Mouse (Mus musculus) 3134 (cell line): ENCODE results near the gene Morn4.

Experiments used
- DNase-seq: peaks from one replicate; pipeline ENCODE4 v3.0.0-alpha.2; 2011; ENCODE audit warnings: low spot score; ENCODE audit not compliant: insufficient read length; ENCODE audit errors: extremely low read depth

The Morn4 gene

DNA sequence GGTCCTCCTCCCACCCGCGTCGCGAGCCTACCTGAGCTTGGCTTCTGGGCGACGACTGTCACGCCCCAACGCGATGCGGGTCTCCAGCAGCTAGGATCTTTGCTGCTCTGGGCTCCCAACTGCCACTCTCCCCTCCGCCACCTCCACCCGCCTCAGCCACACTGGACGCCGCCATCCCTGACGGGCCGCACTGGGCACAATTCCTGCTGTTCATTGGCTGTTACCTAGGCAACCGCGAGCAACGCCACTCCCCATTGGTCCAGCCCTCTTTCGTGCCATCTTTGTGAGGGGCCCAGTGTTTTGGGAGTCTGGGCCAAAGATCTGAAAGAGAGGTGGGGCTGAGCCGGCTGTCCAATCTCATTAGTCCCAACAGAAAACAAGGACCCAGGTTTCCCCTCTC, at the start of gene Morn4:
Morn4 (minus strand) TSS at position 192 of the 400 bp plus-strand sequence.
- DNase-seq, result peak; percentile 73

- no peak for DNase-seq
Measured at GRCm38 (mm10) chr19:42135070-42135469, 48.9 kb upstream of the Morn4 start.

DNA sequence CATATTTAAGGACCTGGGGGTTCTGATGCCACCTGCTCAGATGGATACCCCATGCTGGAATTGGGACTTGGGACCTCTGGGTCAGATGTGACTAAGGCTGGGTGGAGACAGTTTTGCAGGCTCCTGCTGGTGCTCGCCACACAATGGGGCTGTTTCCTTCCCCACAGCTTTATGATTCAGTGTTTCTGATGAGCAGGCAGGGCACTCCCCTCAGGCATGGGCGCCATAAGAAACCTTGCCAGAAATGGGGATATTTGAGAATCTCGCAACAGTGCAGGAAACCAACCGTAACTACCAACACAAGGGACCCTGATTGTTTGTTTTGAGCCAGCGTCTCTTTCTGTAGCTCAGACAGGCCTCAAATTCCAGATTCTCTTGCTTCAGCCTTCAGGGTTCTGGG, 44.9 kb upstream of the Morn4 start:
- peak; percentile 74 for DNase-seq

DNA sequence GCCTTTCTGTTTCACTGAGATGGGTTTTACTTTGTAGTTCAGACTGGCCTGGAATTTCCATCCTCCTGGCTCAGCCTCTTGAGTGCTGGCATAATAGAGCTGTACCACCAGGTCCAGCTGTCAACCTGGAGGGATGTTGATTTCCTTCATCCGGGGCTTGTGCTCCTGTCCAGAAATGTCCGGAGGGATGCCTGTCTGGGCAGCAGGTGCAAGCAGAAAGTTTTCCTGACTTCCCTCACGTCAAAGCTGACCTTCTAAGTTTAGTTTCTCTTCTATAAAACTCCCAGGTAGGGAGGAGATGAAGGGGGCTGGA, 44.1 kb upstream of the Morn4 start:
- no peak for DNase-seq

GRCm38 (mm10) chr19:42129509-42130293, 43.5 kb upstream of the Morn4 start:
- DNase-seq, result no peak

DNA sequence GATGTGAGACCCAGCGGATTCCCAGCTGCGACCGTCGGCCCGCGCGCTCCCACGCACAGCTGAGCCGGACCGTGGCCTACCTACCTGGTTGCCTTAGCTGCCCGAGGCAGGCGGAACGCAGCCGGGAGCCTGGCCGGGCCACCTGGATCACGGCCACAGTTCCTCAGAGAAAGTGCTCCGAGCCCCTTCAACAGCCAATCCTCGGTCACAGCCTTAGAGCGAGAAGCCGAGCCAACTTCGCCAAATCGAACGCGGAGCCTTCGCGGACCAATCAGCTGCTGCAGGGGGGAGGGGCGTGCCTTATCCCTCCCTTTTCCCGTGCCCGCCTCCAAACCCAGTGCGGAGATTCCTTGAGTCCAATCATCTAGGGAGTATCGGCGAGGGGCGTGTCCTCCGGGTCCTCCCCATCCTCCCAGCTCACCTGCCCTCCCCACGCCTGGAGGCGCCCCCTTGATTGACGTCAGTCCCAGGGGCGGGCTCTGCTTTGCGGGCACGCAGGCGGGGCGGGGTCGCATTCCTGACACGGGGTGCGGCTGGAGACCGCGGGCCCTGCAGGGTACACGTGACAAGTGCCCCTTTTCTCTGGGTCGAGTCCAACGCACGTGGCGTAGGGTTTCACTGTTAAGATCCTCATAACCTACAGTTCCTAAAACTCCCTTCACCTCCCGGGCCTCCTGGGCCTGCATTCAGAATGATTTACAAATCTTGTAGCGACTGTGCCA, 42.8 kb upstream of the Morn4 start, which contains the start of gene Avpi1:
Avpi1 (minus strand) TSS at position 273 of the 722 bp plus-strand sequence.
- peak; percentile 100 for DNase-seq

GRCm38 (mm10) chr19:42128052-42128740, 42.0 kb upstream of the Morn4 start:
- DNase-seq, result no peak

DNA sequence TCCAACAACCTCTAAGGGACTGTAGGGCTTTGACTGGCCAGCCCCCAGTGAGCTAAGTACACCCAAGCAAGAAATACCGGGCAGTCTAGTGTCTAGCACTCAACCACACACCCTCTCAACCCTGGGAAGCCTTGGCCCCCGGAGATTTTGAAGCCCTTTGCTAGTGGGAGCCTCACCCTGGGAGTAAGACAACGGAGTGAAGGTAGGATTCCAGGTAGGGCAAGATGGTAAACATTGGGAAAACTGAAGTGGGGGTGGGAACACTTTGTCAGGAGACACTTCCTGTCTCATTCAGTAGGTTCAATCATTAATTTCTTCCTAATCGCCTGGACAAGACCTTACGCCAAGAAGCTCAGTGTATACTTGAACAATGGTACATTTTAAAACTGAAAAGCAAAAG, 40.9 kb upstream of the Morn4 start:
- no peak for DNase-seq

DNA sequence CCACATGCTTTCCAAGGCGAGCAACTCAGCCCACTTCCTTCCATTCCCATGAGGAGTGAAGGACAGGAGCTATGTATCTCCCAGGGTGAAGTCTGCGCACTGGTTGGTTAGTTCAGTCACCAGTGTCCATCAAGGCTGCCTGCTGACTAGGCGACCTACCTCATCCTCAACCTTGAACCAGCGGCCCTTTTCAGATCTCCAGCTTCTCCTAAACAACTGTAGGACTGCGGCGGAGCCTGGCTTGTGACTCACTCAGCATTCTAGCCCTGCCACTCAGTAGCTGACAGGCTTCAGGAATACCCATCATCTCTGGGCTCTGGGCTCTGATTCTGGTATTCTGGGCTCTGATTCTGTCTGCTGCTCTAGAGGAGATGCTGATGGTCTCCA, 40.1 kb upstream of the Morn4 start:
- peak; percentile 47 for DNase-seq

GRCm38 (mm10) chr19:42125501-42126218, 39.5 kb upstream of the Morn4 start:
- no peak for DNase-seq

DNA sequence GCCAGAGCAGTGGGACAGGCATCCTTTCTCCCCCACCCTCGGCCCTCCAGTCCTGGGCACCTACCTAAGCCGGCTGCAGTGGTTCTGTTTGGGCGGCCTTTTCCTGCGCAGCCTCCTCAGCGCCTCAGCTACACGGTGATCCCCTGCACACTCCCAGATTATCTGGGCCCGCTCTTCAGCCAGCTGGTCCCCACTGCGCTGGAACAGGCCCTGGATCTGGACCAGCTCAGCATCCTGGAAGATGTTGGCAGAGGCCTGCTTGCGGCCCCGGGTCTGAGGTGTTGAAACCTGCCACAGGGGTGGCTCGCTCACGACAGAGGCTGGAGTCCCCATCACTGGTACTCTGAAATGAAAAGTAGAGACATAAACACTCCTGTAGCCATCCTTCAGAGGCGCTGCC, 38.5 kb upstream of the Morn4 start:
- no peak for DNase-seq

GRCm38 (mm10) chr19:42120451-42120850, 34.3 kb upstream of the Morn4 start:
- DNase-seq, result no peak

DNA sequence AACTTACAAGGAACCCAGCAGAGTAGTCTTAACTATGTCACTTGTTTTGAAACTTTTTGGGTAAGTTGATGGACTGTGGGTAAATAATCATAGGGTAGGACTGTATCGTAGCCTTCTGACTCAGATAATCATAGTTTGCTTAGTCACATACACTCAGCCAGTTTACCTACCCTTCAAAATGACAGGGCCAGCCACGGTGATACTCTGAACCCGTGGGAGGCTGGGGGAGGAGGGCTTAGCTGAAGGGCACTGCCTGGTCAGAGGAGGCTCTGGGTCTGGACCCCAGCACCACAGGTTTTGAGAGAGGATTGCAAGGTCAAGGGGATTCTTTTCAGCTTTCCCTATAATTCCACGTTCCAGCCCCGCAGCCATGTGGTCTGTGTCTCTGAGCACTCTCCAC, 32.4 kb upstream of the Morn4 start:
- DNase-seq, result no peak

- no peak for DNase-seq
Measured at GRCm38 (mm10) chr19:42118142-42118541, 32.0 kb upstream of the Morn4 start.

- no peak for DNase-seq
Measured at GRCm38 (mm10) chr19:42115783-42116335, 29.7 kb upstream of the Morn4 start.

DNA sequence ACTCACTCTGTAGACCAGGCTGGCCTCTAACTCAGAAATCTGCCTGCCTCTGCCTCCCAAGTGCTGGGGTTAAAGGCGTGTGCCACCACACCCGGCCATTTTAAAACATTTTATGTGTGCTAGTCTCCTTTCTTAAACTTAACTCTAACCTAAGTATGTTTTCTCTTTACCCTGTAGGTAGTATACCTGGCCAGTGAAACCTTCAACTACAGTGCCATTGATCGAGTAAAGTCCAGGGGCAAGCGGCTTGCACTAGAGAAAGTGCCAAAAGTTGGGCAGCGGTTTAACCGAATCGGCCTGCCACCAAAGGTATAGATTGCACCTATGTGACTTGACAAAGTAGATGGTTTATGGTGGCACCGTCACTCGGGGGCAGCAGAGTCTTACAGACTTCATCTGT, 18.5 kb upstream of the Morn4 start:
- DNase-seq, result no peak

DNA sequence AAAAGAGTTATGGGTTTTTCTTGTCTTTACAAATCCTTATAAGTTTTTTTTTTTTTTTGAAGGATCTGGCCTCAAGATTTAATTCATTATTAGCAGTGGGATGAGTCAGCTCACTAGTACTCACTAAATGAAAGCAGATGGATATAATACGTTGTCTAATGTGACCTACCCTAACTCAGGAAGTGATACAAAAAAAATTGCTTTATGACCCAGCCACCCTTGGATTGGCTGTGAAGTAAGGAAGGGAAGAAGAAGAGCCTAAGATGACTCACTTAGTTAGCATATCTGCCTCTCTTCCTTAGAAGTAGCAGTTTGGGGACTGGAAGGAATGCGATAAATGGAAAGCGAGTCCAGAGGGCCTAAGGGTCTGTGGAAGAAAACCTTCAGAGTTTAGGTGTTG, 13.2 kb upstream of the Morn4 start:
- no peak for DNase-seq

- peak; percentile 74 for DNase-seq
Measured at GRCm38 (mm10) chr19:42090637-42091141, 4.5 kb upstream of the Morn4 start.

DNA sequence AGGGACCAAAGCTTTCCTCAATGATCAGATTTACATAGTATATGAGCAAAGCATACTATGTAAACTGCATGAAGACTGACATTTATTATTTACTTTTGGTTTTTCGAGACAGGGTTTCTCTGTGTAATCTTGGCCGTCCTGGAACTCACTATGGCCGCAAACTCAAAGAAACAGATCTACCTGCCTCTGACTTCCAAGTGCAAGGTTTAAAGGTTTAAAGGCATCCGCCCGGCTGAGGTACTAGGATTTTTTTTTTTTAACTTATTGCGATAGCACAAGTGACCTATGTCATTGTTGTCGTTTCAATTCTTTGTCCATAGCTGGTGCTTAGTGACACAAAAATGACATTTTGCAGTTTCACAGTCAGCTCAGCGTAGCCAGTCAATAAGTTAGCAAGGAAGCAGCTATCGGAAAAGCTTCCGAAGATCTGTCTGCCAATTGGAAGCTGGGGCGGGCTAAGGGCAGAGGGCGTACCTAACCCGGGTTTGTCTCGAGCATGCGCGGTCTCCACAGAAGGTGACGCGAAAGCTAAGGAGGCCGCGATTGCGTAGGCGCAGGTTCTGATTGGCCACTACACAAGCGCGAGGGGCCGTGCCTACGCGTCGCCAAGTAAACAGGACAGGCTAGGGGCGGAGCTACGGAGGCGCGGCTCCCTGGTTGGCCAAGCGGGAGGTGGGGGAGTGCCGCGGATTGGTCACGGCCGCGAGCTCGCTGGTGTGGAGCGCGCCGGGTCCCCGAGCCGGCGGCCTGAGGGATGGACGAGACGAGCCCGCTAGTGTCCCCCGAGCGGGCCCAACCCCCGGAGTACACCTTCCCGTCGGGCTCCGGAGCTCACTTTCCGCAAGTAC, 3.8 kb upstream of the Morn4 start, which contains the start of gene Pi4k2a:
Pi4k2a (plus strand) TSS at position 723 of the 848 bp plus-strand sequence.
- DNase-seq, result peak; percentile 99
